Mouse (Mus musculus) left cerebral cortex, postnatal 36 days (tissue): ENCODE measurements around the gene Slc2a1. TPM values are rescaled to one million over a fixed set of nuclear protein-coding genes. Genes with fewer than 3 reads are reported as not detected.

ENCODE experiments used
- DNase-seq, 2 experiments: peaks; one replicate each; pipeline ENCODE4 v3.0.0; 2021 to 2022; ENCODE audit warnings: low spot score in 2 of 2, mixed read lengths in 1 of 2
- intact Hi-C: fragments of 180-260 bp; cut with DNase I; formaldehyde crosslinking; loops from one replicate; pipeline ENCODE4 v1.15.1; 2025
- microRNA-seq: library from miRNA; unstranded; fragments of <30 nt; microRNA quantifications from one replicate; pipeline ENCODE4 v1.2.0, GENCODE M21; 2022
- total RNA-seq, 2 experiments: library from RNA; stranded (reverse); gene quantifications; 2 replicates each; pipeline ENCODE4 v1.2.3; 2021

Slc2a1 gene
- total RNA-seq, 2 experiments from 2014 or later = 107 to 126 TPM

GRCm38 (mm10) chr4:119162990-119163389 is 54.5 kb downstream of the Slc2a1 start:
- intact Hi-C loops = no loop called here
- DNase-seq = no peak

- intact Hi-C loops = loop anchor here (5.0 kb wide), 1 partner anchor 36 kb away; no protein-coding TSS in a partner anchor
- DNase-seq = no peak
These were observed 57.4 kb downstream of the Slc2a1 start for GRCm38 (mm10) chr4:119165916-119166315.

- no peak for DNase-seq
- intact Hi-C loops = loop anchor here (1.0 to 5.0 kb wide), 2 partner anchors 35 to 162 kb away; no protein-coding TSS in a partner anchor
These were observed 58.6 kb downstream of the Slc2a1 start for GRCm38 (mm10) chr4:119167068-119167467.

GRCm38 (mm10) chr4:119167663-119168062 is 59.2 kb downstream of the Slc2a1 start:
- peak; percentile 76 to 82 for DNase-seq
- intact Hi-C loops = loop anchor here (1.0 to 5.0 kb wide), 2 partner anchors 35 to 162 kb away; no protein-coding TSS in a partner anchor

GRCm38 (mm10) chr4:119172919-119173650 is 64.6 kb downstream of the Slc2a1 start:
- peak in 1 of 2 experiments; percentile 35 for DNase-seq
- intact Hi-C loops = no loop called here

GRCm38 (mm10) chr4:119173851-119174453 is 65.4 kb downstream of the Slc2a1 start, which contains the start of gene Zfp691:
Gene Zfp691, minus strand, starts transcription at chr4:119174195.
- intact Hi-C loops = no loop called here
- DNase-seq = peak; percentile 94 to 96

- no peak for DNase-seq
- intact Hi-C loops = no loop called here
These were observed 69.2 kb downstream of the Slc2a1 start for GRCm38 (mm10) chr4:119177702-119178101.

GRCm38 (mm10) chr4:119178331-119178730 is 69.8 kb downstream of the Slc2a1 start:
- DNase-seq = no peak
- intact Hi-C loops = no loop called here

- intact Hi-C loops = no loop called here
- no peak for DNase-seq
These were observed 71.7 kb downstream of the Slc2a1 start for GRCm38 (mm10) chr4:119180133-119180707.

- intact Hi-C loops = no loop called here
These were observed 72.9 kb downstream of the Slc2a1 start for GRCm38 (mm10) chr4:119181456-119181855.

GRCm38 (mm10) chr4:119183525-119183924 is 75.0 kb downstream of the Slc2a1 start:
- no peak for DNase-seq

More at GRCm38 (mm10) chr4:119181456-119181855, 72.9 kb downstream of the Slc2a1 start:
- DNase-seq = no peak

GRCm38 (mm10) chr4:119185771-119186170 is 77.3 kb downstream of the Slc2a1 start:
- intact Hi-C loops = no loop called here
- DNase-seq = no peak

More at GRCm38 (mm10) chr4:119183525-119183924, 75.0 kb downstream of the Slc2a1 start:
- intact Hi-C loops = no loop called here

Small RNAs within 50 kb of the gene (microRNA-seq; reads per million reads assigned to microRNA genes)
- not detected for gene Mir1957a

Other genes starting within 250 kb of the Slc2a1 start
- gene Olfr1331, start 244.1 kb upstream of the Slc2a1 start, total RNA-seq = not detected
- not detected for gene Olfr1330, start 220.1 kb upstream of the Slc2a1 start, total RNA-seq
- gene Olfr1329, start 191.2 kb upstream of the Slc2a1 start, total RNA-seq = not detected
- not detected for gene Olfr1328, start 170.1 kb upstream of the Slc2a1 start, total RNA-seq
- under 1 TPM; 0.35 to 0.82 TPM for gene Lao1, start 147.1 kb upstream of the Slc2a1 start, total RNA-seq
- gene Zfp691, start 65.5 kb downstream of the Slc2a1 start, total RNA-seq = 1 to 10 TPM; 6.9 to 8.6 TPM
- gene Ermap, start 81.3 kb downstream of the Slc2a1 start, total RNA-seq = under 1 TPM; 0.44 to 0.75 TPM
- 10 to 100 TPM; 18.5 to 20.5 TPM for gene Svbp, start 86.6 kb downstream of the Slc2a1 start, total RNA-seq
- gene Tmem269, start 109.5 kb downstream of the Slc2a1 start, total RNA-seq = under 1 TPM; 0.57 to 0.91 TPM
- 10 to 100 TPM; 28.0 to 34.5 TPM for gene AU022252, start 124.0 kb downstream of the Slc2a1 start, total RNA-seq
- 1 to 10 TPM; 4.9 to 7.7 TPM for gene P3h1, start 124.2 kb downstream of the Slc2a1 start, total RNA-seq
- under 1 TPM; 0.27 to 0.32 TPM for gene Cldn19, start 146.7 kb downstream of the Slc2a1 start, total RNA-seq
- 100 to 1,000 TPM; 211 to 212 TPM for gene Ybx1, start 185.9 kb downstream of the Slc2a1 start, total RNA-seq
- gene Ppih, start 211.8 kb downstream of the Slc2a1 start, total RNA-seq = 10 to 100 TPM; 15.2 to 16.2 TPM